Mouse (Mus musculus) CH12.LX (cell line): ENCODE measurements around the gene Lrrfip1. TPM values are rescaled to one million over a fixed set of nuclear protein-coding genes. Genes with fewer than 3 reads are reported as not detected.

Experiments used
- DNase-seq: peaks from one replicate; pipeline ENCODE4 v3.0.0-alpha.2; 2013; ENCODE audit errors: extremely low read depth
- H3K27ac ChIP-seq: 2 replicates; pipeline ENCODE4 v1.5.1; 2012; ENCODE audit warnings: low read depth, mild to moderate bottlenecking, control low read depth, moderate library complexity; ENCODE audit not compliant: insufficient read depth
- H3K27me3 ChIP-seq: replicated peaks from 2 replicates; pipeline ENCODE3; 2012; ENCODE audit warnings: inconsistent platforms
- H3K36me3 ChIP-seq, 2 experiments: replicated peaks in 1 of 2; 2 replicates each; pipeline versions ENCODE3 to v1.6.1; 2012; ENCODE audit warnings: inconsistent platforms in 1 of 2, low read length in 1 of 2, mild to moderate bottlenecking in 1 of 2, mixed read lengths in 1 of 2, moderate library complexity in 1 of 2; ENCODE audit not compliant: control insufficient read depth in 1 of 2, insufficient read depth in 1 of 2
- H3K4me1 ChIP-seq, 2 experiments: 2 replicates each; pipeline ENCODE4 v1.6.1; 2012; ENCODE audit warnings: inconsistent platforms in 1 of 2, moderate library complexity in 1 of 2; ENCODE audit not compliant: insufficient read depth in 2 of 2, control insufficient read depth in 1 of 2
- H3K4me2 ChIP-seq: 2 replicates; pipeline ENCODE4 v1.6.1; 2012; ENCODE audit warnings: low read depth, mild to moderate bottlenecking, control low read depth; ENCODE audit not compliant: poor library complexity, insufficient read depth, severe bottlenecking
- H3K4me3 ChIP-seq, 3 experiments: fragments of 150-350 bp in 1 of 3; sonication (generic) in 1 of 3; replicated peaks in 1 of 3; 2 replicates each; pipeline versions ENCODE3 to v1.5.1; 2011 to 2012; ENCODE audit warnings: low read depth in 2 of 3, low read length in 2 of 3, mild to moderate bottlenecking in 2 of 3, moderate library complexity in 2 of 3, control low read depth in 1 of 3, improper control_type of control experiment in 1 of 3, inconsistent platforms in 1 of 3, mixed read lengths in 1 of 3; ENCODE audit not compliant: poor library complexity in 1 of 3
- H3K79me2 ChIP-seq: replicated peaks from 2 replicates; pipeline ENCODE4 v1.6.1; 2012; ENCODE audit warnings: mild to moderate bottlenecking, moderate library complexity; ENCODE audit not compliant: control insufficient read depth, poor library complexity, insufficient read depth, severe bottlenecking; ENCODE audit errors: extremely low read depth
- H3K9ac ChIP-seq: 2 replicates; pipeline ENCODE4 v1.6.1; 2012; ENCODE audit warnings: low read depth, mild to moderate bottlenecking, control low read depth, moderate library complexity; ENCODE audit not compliant: insufficient read depth
- H3K9me3 ChIP-seq: replicated peaks from 2 replicates; pipeline ENCODE3; 2012; ENCODE audit warnings: low read length, inconsistent platforms, mixed read lengths
- CHD1 ChIP-seq: IDR thresholded peaks from 2 replicates; pipeline ENCODE4 v1.6.1; 2012; ENCODE audit warnings: low read depth, low read length, improper control_type of control experiment, inconsistent platforms
- CHD2 ChIP-seq: IDR thresholded peaks from 2 replicates; pipeline ENCODE4 v1.6.1; 2011; ENCODE audit warnings: low read length, improper control_type of control experiment
- CTCF ChIP-seq, 2 experiments: IDR thresholded peaks in 1 of 2; conservative IDR thresholded peaks in 1 of 2; 2 replicates each; pipeline ENCODE4 v1.5.1; 2011 to 2012; ENCODE audit warnings: low read depth in 2 of 2, low read length in 2 of 2, improper control_type of control experiment in 1 of 2, inconsistent platforms in 1 of 2, mild to moderate bottlenecking in 1 of 2, moderate library complexity in 1 of 2
- E2F4 ChIP-seq: IDR thresholded peaks from 2 replicates; pipeline ENCODE4 v1.6.1; 2011; ENCODE audit warnings: low read depth, low read length, improper control_type of control experiment; ENCODE audit not compliant: insufficient replicate concordance
- ELF1 ChIP-seq: IDR thresholded peaks from 2 replicates; pipeline ENCODE4 v1.6.1; 2014; ENCODE audit warnings: low read depth, mild to moderate bottlenecking, inconsistent platforms, low read length, improper control_type of control experiment
- ETS1 ChIP-seq: conservative IDR thresholded peaks from 2 replicates; pipeline ENCODE4 v1.6.1; 2012; ENCODE audit warnings: low read depth, mild to moderate bottlenecking, inconsistent platforms, low read length, improper control_type of control experiment, moderate library complexity
- HCFC1 ChIP-seq: IDR thresholded peaks from 2 replicates; pipeline ENCODE4 v1.6.1; 2012; ENCODE audit warnings: low read depth, mild to moderate bottlenecking, inconsistent platforms, low read length, improper control_type of control experiment
- KAT2A ChIP-seq: IDR thresholded peaks from 2 replicates; pipeline ENCODE4 v1.6.1; 2012; ENCODE audit warnings: low read length, improper control_type of control experiment, inconsistent platforms; ENCODE audit not compliant: insufficient replicate concordance
- MEF2A ChIP-seq: IDR thresholded peaks from 2 replicates; pipeline ENCODE4 v1.6.1; 2014; ENCODE audit warnings: low read depth, mild to moderate bottlenecking, inconsistent platforms, low read length, improper control_type of control experiment, borderline replicate concordance
- MXI1 ChIP-seq: IDR thresholded peaks from 2 replicates; pipeline ENCODE4 v1.6.1; 2011; ENCODE audit warnings: mild to moderate bottlenecking, low read depth, low read length, improper control_type of control experiment
- NELFE ChIP-seq: IDR thresholded peaks from 2 replicates; pipeline ENCODE4 v1.6.1; 2011; ENCODE audit warnings: low read depth, low read length, improper control_type of control experiment
- NRF1 ChIP-seq: IDR thresholded peaks from 2 replicates; pipeline ENCODE4 v1.6.1; 2014; ENCODE audit warnings: low read depth, mild to moderate bottlenecking, inconsistent platforms, low read length, improper control_type of control experiment, moderate library complexity
- POLR2AphosphoS2 ChIP-seq: IDR thresholded peaks from 2 replicates; pipeline ENCODE4 v1.6.1; 2011; ENCODE audit warnings: low read depth, low read length, improper control_type of control experiment
- RAD21 ChIP-seq: IDR thresholded peaks from 2 replicates; pipeline ENCODE4 v1.6.1; 2011; ENCODE audit warnings: low read depth, mild to moderate bottlenecking, low read length, improper control_type of control experiment, moderate library complexity
- RCOR1 ChIP-seq: conservative IDR thresholded peaks from 2 replicates; pipeline ENCODE4 v1.6.1; 2012; ENCODE audit warnings: low read depth, mild to moderate bottlenecking, inconsistent platforms, low read length, improper control_type of control experiment
- SIN3A ChIP-seq: IDR thresholded peaks from 2 replicates; pipeline ENCODE4 v1.6.1; 2012; ENCODE audit warnings: low read length, improper control_type of control experiment, inconsistent platforms
- SMC3 ChIP-seq: IDR thresholded peaks from 2 replicates; pipeline ENCODE4 v1.6.1; 2011; ENCODE audit warnings: low read depth, low read length, improper control_type of control experiment
- TBP ChIP-seq: conservative IDR thresholded peaks from 2 replicates; pipeline ENCODE4 v1.6.1; 2011; ENCODE audit warnings: low read depth, low read length, improper control_type of control experiment
- UBTF ChIP-seq: IDR thresholded peaks from 2 replicates; pipeline ENCODE4 v1.6.1; 2012; ENCODE audit warnings: low read depth, mild to moderate bottlenecking, inconsistent platforms, low read length, improper control_type of control experiment, moderate library complexity
- USF2 ChIP-seq: conservative IDR thresholded peaks from 2 replicates; pipeline ENCODE4 v1.6.1; 2011; ENCODE audit warnings: low read depth, low read length, improper control_type of control experiment
- ZC3H11A ChIP-seq: IDR thresholded peaks from 2 replicates; pipeline ENCODE4 v1.6.1; 2012; ENCODE audit warnings: low read depth, mild to moderate bottlenecking, inconsistent platforms, low read length, improper control_type of control experiment
- ZKSCAN1 ChIP-seq: IDR thresholded peaks from 2 replicates; pipeline ENCODE4 v1.6.1; 2012; ENCODE audit warnings: low read depth, inconsistent platforms, low read length, improper control_type of control experiment, borderline replicate concordance
- ZMIZ1 ChIP-seq: IDR thresholded peaks from 2 replicates; pipeline ENCODE4 v1.6.1; 2012; ENCODE audit warnings: low read depth, mild to moderate bottlenecking, inconsistent platforms, low read length, improper control_type of control experiment
- ZNF384 ChIP-seq: IDR thresholded peaks from 2 replicates; pipeline ENCODE4 v1.6.1; 2012; ENCODE audit warnings: low read depth, low read length, improper control_type of control experiment, inconsistent platforms
- dilution Hi-C: fragments of 300-500 bp; cut with MboI; formaldehyde crosslinking; loops from 2 replicates; pipeline ENCODE4 v1.14.3; 2020; ENCODE audit warnings: low sequenced_read_pairs; ENCODE audit not compliant: extremely low pct_unique_long_range_greater_than_20kb, extremely low pct_ligation_motif_present
- in situ Hi-C: fragments of 300-500 bp; cut with MboI; formaldehyde crosslinking; loops from 3 replicates; pipeline ENCODE4 v1.14.3; 2019; ENCODE audit warnings: low sequenced_read_pairs, low pct_ligation_motif_present, low pct_unique_long_range_greater_than_20kb, mixed read lengths
- polyA plus RNA-seq: library from polyadenylated mRNA; unstranded; fragments of >175 nt; gene quantifications from 2 replicates; pipeline ENCODE4 v1.2.1, GENCODE M21; 2012; ENCODE audit warnings: low read depth; ENCODE audit not compliant: insufficient read length
- total RNA-seq, 2 experiments: library from RNA; depleted of rRNA; stranded (reverse); fragments of 300-350 nt in 1 of 2; fragments of >200 nt in 1 of 2; gene quantifications; 2 replicates each; pipeline ENCODE4 v1.2.3; 2012 to 2014

Gene Lrrfip1
- total and polyA plus RNA-seq, 3 experiments, result 17.2 to 30.5 (median 19.1) TPM

GRCm38 (mm10) chr1:91057311-91058245, 59.0 kb downstream of the Lrrfip1 start (continued):
- no peak for TF ChIP-seq ZC3H11A
- TF ChIP-seq ELF1, result peak; percentile 57
- TF ChIP-seq POLR2AphosphoS2, result no peak
- TF ChIP-seq RAD21, result no peak
- TF ChIP-seq UBTF, result peak; percentile 77
- no peak for TF ChIP-seq SMC3
- TF ChIP-seq E2F4, result no peak
- TF ChIP-seq USF2, result no peak
- peak; percentile 27; the same call in 1 of the 2 replicates for TF ChIP-seq HCFC1
- TF ChIP-seq RCOR1, result peak; percentile 70; the same call in 1 of the 2 replicates
- TF ChIP-seq TBP, result peak; percentile 88

GRCm38 (mm10) chr1:91058251-91058650, 59.7 kb downstream of the Lrrfip1 start:
- in situ Hi-C loops, result no loop called here
- H3K4me1 ChIP-seq, result peaks cover 32 to 69% of the 10 kb centered on the region in 2 experiments
- no peak for DNase-seq
- dilution Hi-C loops, result no loop called here
- peaks cover 57% of the 10 kb centered on the region for H3K79me2 ChIP-seq
- H3K36me3 ChIP-seq, result peaks cover 0 to 22% of the 10 kb centered on the region in 2 experiments
- peak overlapping the region; percentile 89; the same call in 1 of the 2 replicates for H3K27ac ChIP-seq
- H3K9ac ChIP-seq, result peak overlapping the region; percentile 83
- no peaks in the 10 kb centered on the region for H3K9me3 ChIP-seq
- H3K4me2 ChIP-seq, result peak overlapping the region; percentile 98
- H3K27me3 ChIP-seq, result no peaks in the 10 kb centered on the region
- H3K4me3 ChIP-seq, result no peak overlapping the region
- TF ChIP-seq MEF2A (no peak), CHD2 (no peak), ETS1 (no peak), SIN3A (no peak), RAD21 (no peak), ZNF384 (no peak), MXI1 (no peak), ZMIZ1 (no peak), CHD1 (no peak), HCFC1 (no peak), KAT2A (no peak), NELFE (no peak), UBTF (no peak), ZKSCAN1 (no peak), TBP (no peak), USF2 (no peak), CTCF (conservative IDR thresholded peaks at IDR 0.05 in 1 of 2, IDR thresholded peaks at IDR 0.05 in 1 of 2; ENCODE audit: low read depth in 2 of 2, low read length in 2 of 2) (no peak), RCOR1 (no peak), NRF1 (no peak)
